Mouse (Mus musculus): ENCODE measurements around the gene Dcst2. TPM values are rescaled to one million over a fixed set of nuclear protein-coding genes. Genes with fewer than 3 reads are reported as not detected.

Dcst2 gene
- not detected in 2 replicates for polyA plus RNA-seq (2012; ENCODE audit: insufficient read depth, low replicate concordance)

- TF ChIP-seq GATA1 (IDR thresholded peaks at IDR 0.05; ENCODE audit: borderline replicate concordance, low read length) (no peak), FLI1 (IDR thresholded peaks at IDR 0.05; ENCODE audit: low read length) (no peak)
- Histone ChIP-seq H3K4me1 (peaks cover 9% of the 10 kb centered on the region), H3K9me3 (no peaks in the 10 kb centered on the region), H3K27me3 (replicated peaks) (peaks cover 90% of the 10 kb centered on the region), H3K36me3 (replicated peaks; ENCODE audit: low read length) (no peaks in the 10 kb centered on the region), H3K4me3 (replicated peaks) (no peak within 1 kb of the TSS)
Observed at GRCm38 (mm10) chr3:89361675-89362074, at the start of gene Dcst2. Gene Dcst2, plus strand, starts transcription at chr3:89361975.

- Histone ChIP-seq H3K36me3 (replicated peaks; ENCODE audit: low read length) (no peaks in the 10 kb centered on the region), H3K4me1 (peaks cover 32% of the 10 kb centered on the region), H3K27me3 (replicated peaks) (peaks cover 80% of the 10 kb centered on the region), H3K4me3 (replicated peaks) (no peak overlapping the region), H3K9me3 (peaks cover 20% of the 10 kb centered on the region)
- TF ChIP-seq FLI1 (IDR thresholded peaks at IDR 0.05; ENCODE audit: low read length) (no peak), GATA1 (IDR thresholded peaks at IDR 0.05; ENCODE audit: borderline replicate concordance, low read length) (no peak)
Observed at GRCm38 (mm10) chr3:89314340-89314739, 47.4 kb upstream of the Dcst2 start.

- Histone ChIP-seq H3K36me3 (replicated peaks; ENCODE audit: low read length) (no peaks in the 10 kb centered on the region), H3K4me3 (replicated peaks) (no peak overlapping the region), H3K4me1 (peaks cover 37% of the 10 kb centered on the region), H3K27me3 (replicated peaks) (peaks cover 81% of the 10 kb centered on the region), H3K9me3 (peaks cover 20% of the 10 kb centered on the region)
- TF ChIP-seq GATA1 (IDR thresholded peaks at IDR 0.05; ENCODE audit: borderline replicate concordance, low read length) (no peak), FLI1 (IDR thresholded peaks at IDR 0.05; ENCODE audit: low read length) (no peak)
Observed at GRCm38 (mm10) chr3:89314791-89315190, 47.0 kb upstream of the Dcst2 start.

GRCm38 (mm10) chr3:89315195-89315929 is 46.4 kb upstream of the Dcst2 start:
- H3K27me3 ChIP-seq (replicated peaks), result peaks cover 84% of the 10 kb centered on the region
- H3K4me3 ChIP-seq (replicated peaks), result peak overlapping the region; percentile 86
- H3K9me3 ChIP-seq, result peaks cover 20% of the 10 kb centered on the region
- TF ChIP-seq FLI1 (IDR thresholded peaks at IDR 0.05; ENCODE audit: low read length) (no peak), GATA1 (IDR thresholded peaks at IDR 0.05; ENCODE audit: borderline replicate concordance, low read length) (no peak)
- peaks cover 43% of the 10 kb centered on the region for H3K4me1 ChIP-seq
- H3K36me3 ChIP-seq (replicated peaks; ENCODE audit: low read length), result no peaks in the 10 kb centered on the region

- H3K4me1 ChIP-seq, result peaks cover 51% of the 10 kb centered on the region
Observed at GRCm38 (mm10) chr3:89315930-89316831, 45.6 kb upstream of the Dcst2 start.

GRCm38 (mm10) chr3:89316833-89317232 is 44.9 kb upstream of the Dcst2 start:
- TF ChIP-seq GATA1 (IDR thresholded peaks at IDR 0.05; ENCODE audit: borderline replicate concordance, low read length) (no peak), FLI1 (IDR thresholded peaks at IDR 0.05; ENCODE audit: low read length) (no peak)
- Histone ChIP-seq H3K4me3 (replicated peaks) (no peak overlapping the region), H3K9me3 (peaks cover 9% of the 10 kb centered on the region), H3K27me3 (replicated peaks) (peaks cover 96% of the 10 kb centered on the region), H3K4me1 (peaks cover 57% of the 10 kb centered on the region), H3K36me3 (replicated peaks; ENCODE audit: low read length) (no peaks in the 10 kb centered on the region)

More at GRCm38 (mm10) chr3:89315930-89316831, 45.6 kb upstream of the Dcst2 start:
- peaks cover 92% of the 10 kb centered on the region for H3K27me3 ChIP-seq (replicated peaks)
- peak overlapping the region; percentile 86 for H3K4me3 ChIP-seq (replicated peaks)
- peaks cover 14% of the 10 kb centered on the region for H3K9me3 ChIP-seq
- TF ChIP-seq FLI1 (IDR thresholded peaks at IDR 0.05; ENCODE audit: low read length), result no peak
- no peak for TF ChIP-seq GATA1 (IDR thresholded peaks at IDR 0.05; ENCODE audit: borderline replicate concordance, low read length)
- H3K36me3 ChIP-seq (replicated peaks; ENCODE audit: low read length), result no peaks in the 10 kb centered on the region

- TF ChIP-seq GATA1 (IDR thresholded peaks at IDR 0.05; ENCODE audit: borderline replicate concordance, low read length), result no peak
- TF ChIP-seq FLI1 (IDR thresholded peaks at IDR 0.05; ENCODE audit: low read length), result no peak
- Histone ChIP-seq H3K4me3 (replicated peaks) (no peak overlapping the region), H3K36me3 (replicated peaks; ENCODE audit: low read length) (no peaks in the 10 kb centered on the region), H3K27me3 (replicated peaks) (peaks cover 96% of the 10 kb centered on the region), H3K9me3 (peaks cover 5% of the 10 kb centered on the region), H3K4me1 (peaks cover 61% of the 10 kb centered on the region)
Observed at GRCm38 (mm10) chr3:89317246-89317645, 44.5 kb upstream of the Dcst2 start.

- peaks cover 96% of the 10 kb centered on the region for H3K27me3 ChIP-seq (replicated peaks)
- no peaks in the 10 kb centered on the region for H3K9me3 ChIP-seq
Observed at GRCm38 (mm10) chr3:89318316-89318715, 43.5 kb upstream of the Dcst2 start.

GRCm38 (mm10) chr3:89318971-89319590 is 42.7 kb upstream of the Dcst2 start:
- H3K4me3 ChIP-seq (replicated peaks), result no peak overlapping the region
- no peaks in the 10 kb centered on the region for H3K36me3 ChIP-seq (replicated peaks; ENCODE audit: low read length)
- H3K27me3 ChIP-seq (replicated peaks), result peaks cover 97% of the 10 kb centered on the region
- TF ChIP-seq FLI1 (IDR thresholded peaks at IDR 0.05; ENCODE audit: low read length) (no peak), GATA1 (IDR thresholded peaks at IDR 0.05; ENCODE audit: borderline replicate concordance, low read length) (no peak)
- H3K4me1 ChIP-seq, result peaks cover 69% of the 10 kb centered on the region
- no peaks in the 10 kb centered on the region for H3K9me3 ChIP-seq

More at GRCm38 (mm10) chr3:89318316-89318715, 43.5 kb upstream of the Dcst2 start:
- Histone ChIP-seq H3K4me3 (replicated peaks) (no peak overlapping the region), H3K4me1 (peaks cover 69% of the 10 kb centered on the region), H3K36me3 (replicated peaks; ENCODE audit: low read length) (no peaks in the 10 kb centered on the region)
- TF ChIP-seq FLI1 (IDR thresholded peaks at IDR 0.05; ENCODE audit: low read length) (no peak), GATA1 (IDR thresholded peaks at IDR 0.05; ENCODE audit: borderline replicate concordance, low read length) (no peak)

Measured in megakaryocyte, embryonic 14.5 days (primary cell).